Mouse (Mus musculus) embryo, embryonic 10.5 days (tissue): ENCODE measurements at regions not wholly inside any gene's neighbourhood (a gene's known extent, or its start where the extent isn't known, plus 50 kb on each side); places are given as distances from the start of the nearest gene placed in this dataset.

Experiments
- DNase-seq: peaks from one replicate; pipeline ENCODE4 v3.0.0-alpha.2; 2015; ENCODE audit warnings: low spot score

DNA sequence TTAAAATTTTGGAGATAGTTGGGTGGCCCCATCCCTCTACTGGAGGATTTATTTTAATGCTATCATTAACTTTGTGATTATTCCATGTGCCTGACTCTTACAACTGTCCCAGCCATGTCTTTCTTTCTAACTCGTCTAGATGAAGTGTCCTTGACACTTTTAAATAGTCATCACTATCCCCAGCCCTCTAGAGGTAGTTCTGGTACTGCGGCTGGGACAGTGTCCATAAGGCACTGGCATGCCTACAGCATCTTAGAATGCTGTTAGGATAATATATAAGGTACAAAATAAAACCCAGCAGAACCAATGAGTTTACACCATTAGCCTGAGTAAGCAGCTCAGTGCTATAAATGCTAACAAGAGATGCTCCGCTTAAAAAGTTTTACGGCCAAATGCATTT lies 813.6 kb downstream of the Sorcs3 start:
- DNase-seq, result peak; percentile 14
